Mouse (Mus musculus) spleen, adult 2 months (tissue): Measurements from ENCODE around the gene Fgfr2.

Source experiments
- CTCF ChIP-seq: fragments of 200-500 bp; IDR thresholded peaks from 2 replicates; pipeline ENCODE4 v1.5.1; 2011; ENCODE audit warnings: mild to moderate bottlenecking, inconsistent platforms; ENCODE audit not compliant: insufficient read depth, insufficient read length, insufficient replicate concordance; ENCODE audit errors: extremely low read depth
- POLR2A ChIP-seq: fragments of 200-500 bp; IDR thresholded peaks from 2 replicates; pipeline ENCODE4 v1.6.1; 2011; ENCODE audit warnings: low read depth, low read length, inconsistent platforms

DNA sequence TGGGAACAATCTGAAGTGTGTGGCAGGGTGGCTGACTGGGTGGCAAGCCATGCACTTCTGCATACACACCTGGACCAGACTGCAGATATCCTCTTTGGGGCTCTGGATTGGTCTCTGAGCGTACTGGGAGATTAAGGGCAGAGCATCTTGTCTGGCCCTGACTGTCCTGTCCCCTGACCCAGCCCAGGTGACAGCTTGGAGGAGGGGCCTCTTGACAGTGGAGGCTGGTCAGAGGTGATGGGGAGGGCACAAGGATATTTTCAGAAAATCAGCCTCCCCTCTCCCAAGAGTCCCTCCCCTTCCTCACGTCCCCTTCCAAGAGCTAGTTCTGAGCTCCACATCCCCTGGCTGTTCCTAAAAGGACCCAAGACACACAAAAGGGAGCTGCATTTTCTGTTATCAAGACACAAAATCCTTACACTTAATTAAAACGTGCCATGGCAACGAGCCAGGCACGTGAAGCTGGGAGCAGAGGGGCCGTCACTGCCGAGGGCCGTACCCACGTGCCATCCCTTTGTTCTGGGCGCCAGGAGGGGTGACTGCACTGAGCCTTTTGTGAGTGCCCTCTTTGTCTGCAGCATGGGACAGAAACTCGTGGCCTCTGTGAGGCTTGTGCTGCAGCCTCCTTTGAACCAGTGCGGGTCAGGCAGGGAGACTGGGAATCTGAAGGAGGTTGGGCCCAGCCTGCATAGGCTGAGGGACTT lies 1525.2 kb downstream of the Fgfr2 start:
- TF ChIP-seq POLR2A (no peak), CTCF (no peak)
